Comparison of ENCODE assay signal across 19 mouse cellular contexts in genomic region chr9:56873097-56873496, GRCm38 (mm10). TPM values are rescaled to one million over a fixed set of nuclear protein-coding genes. Genes with fewer than 3 reads are reported as not detected.
DNase-seq lines count a peak whose midpoint lies in the region; ATAC-seq and TF ChIP-seq lines count a peak whose summit lies in the region.
"Had no signal": no experiment of that assay in that cellular context is flagged by ENCODE, and none has a peak within 500 bp of the region (broad histone marks: within the 10 kb centered on the region; RNA-seq: fewer than 3 reads in every experiment).

No protein-coding gene starts in this region.

- H3K36me3 ChIP-seq in kidney, embryonic 14.5 days (ENCODE audit: control insufficient read depth, insufficient read depth, low read length): no peaks in the 10 kb centered on the region
- H3K36me3 ChIP-seq: hindbrain, embryonic 12.5 days had no signal

- H3K4me2 ChIP-seq in kidney, embryonic 14.5 days (replicated peaks; ENCODE audit: low read depth, low read length): no peak overlapping the region
- H3K4me2 ChIP-seq: hindbrain, embryonic 12.5 days had no signal

- 79% methylated on average over 1 of the region's 1 CpGs for WGBS in kidney, embryonic 14.5 days

- no peaks in the 10 kb centered on the region for H3K9me3 ChIP-seq in kidney, embryonic 14.5 days (ENCODE audit: control insufficient read depth, low read length)
- H3K9me3 ChIP-seq: hindbrain, embryonic 12.5 days had no signal

- no peak overlapping the region for H3K4me3 ChIP-seq in gastrocnemius, adult 2 months
- no peak overlapping the region for H3K4me3 ChIP-seq in kidney, embryonic 14.5 days (ENCODE audit: low read length)
- no peak overlapping the region for H3K4me3 ChIP-seq in embryonic fibroblast, embryonic 13.5 days (ENCODE audit: insufficient read depth, low read length)
- H3K4me3 ChIP-seq: hindbrain, embryonic 12.5 days had no signal

- TF ChIP-seq CTCF in gastrocnemius, adult 2 months (IDR thresholded peaks at IDR 0.05): no peak
- TF ChIP-seq CTCF in embryonic fibroblast, embryonic 13.5 days (IDR thresholded peaks at IDR 0.05; ENCODE audit: borderline replicate concordance, insufficient read depth, low read length): no peak

- H3K4me1 ChIP-seq in kidney, embryonic 14.5 days (ENCODE audit: control insufficient read depth, insufficient read depth, low read length): peaks cover 65% of the 10 kb centered on the region
- peaks cover 25% of the 10 kb centered on the region for H3K4me1 ChIP-seq in embryonic fibroblast, embryonic 13.5 days (ENCODE audit: control insufficient read depth, insufficient read depth, low read length)

- intact Hi-C loops in gastrocnemius, adult 2 months (cut with DNase I): no loop called here

- H3K27me3 ChIP-seq in kidney, embryonic 14.5 days (ENCODE audit: control insufficient read depth, insufficient read depth, low read length): no peaks in the 10 kb centered on the region
- H3K27me3 ChIP-seq: Patski had no signal

- TF ChIP-seq POLR2A in embryonic fibroblast, embryonic 13.5 days (IDR thresholded peaks at IDR 0.05; ENCODE audit: low read depth, low read length): no peak

- ATAC-seq in kidney, embryonic 14.5 days (ENCODE audit: low FRiP score, low TSS enrichment): no peak
- ATAC-seq: CD4-positive, CD25-positive, alpha-beta regulatory T cell, adult 4 months; Patski had no signal

- peak overlapping the region; percentile 23; the same call in 1 of the 2 replicates for H3K9ac ChIP-seq in kidney, embryonic 14.5 days (ENCODE audit: low read depth, low read length)
- H3K9ac ChIP-seq: hindbrain, embryonic 12.5 days had no signal

- no peak for DNase-seq in gastrocnemius, adult 2 months
- DNase-seq in gastrocnemius, adult 18-20 months (ENCODE audit: low spot score): no peak
- no peak for DNase-seq in kidney, adult 18-20 months
- DNase-seq in 416B (ENCODE audit: low read depth): peak; percentile 68
- no peak for DNase-seq in thymus, postnatal 10 days (ENCODE audit: low spot score in 2 of 2)
- no peak for DNase-seq in left cerebral cortex, adult 11 months (ENCODE audit: low spot score)
- DNase-seq: adrenal gland, postnatal 14 days; cerebellum, adult 11-12 months; embryo, embryonic 11 days; lung, adult 2 months; retina, postnatal 1 day had no signal

- H3K27ac ChIP-seq in gastrocnemius, adult 2 months: peak overlapping the region; percentile 87
- peak overlapping the region; percentile 79; the same call in 1 of the 2 replicates for H3K27ac ChIP-seq in kidney, embryonic 14.5 days (ENCODE audit: low read depth, low read length)
- peak overlapping the region; percentile 36 for H3K27ac ChIP-seq in embryonic fibroblast, embryonic 13.5 days (ENCODE audit: insufficient read depth, low read length)
- H3K27ac ChIP-seq: hindbrain, embryonic 12.5 days had no signal

RNA-seq across cellular contexts. Expression of gene Cspg4, which starts 8.3 kb away (rescaled TPM):
- 1 to 10 TPM; 5.7 to 6.0 TPM for total RNA-seq in gastrocnemius, adult 2 months (2021)
- total RNA-seq in gastrocnemius, adult 18-20 months (2021): 1 to 10 TPM; 2.9 to 5.8 TPM
- polyA plus RNA-seq in kidney, embryonic 14.5 days (2014; fragmentation: Nextera tagmentation; extraction: Ambion mirVana): 15.7 and 19.2 TPM in 2 replicates
- 48.4 and 76.1 TPM in 2 replicates for polyA plus RNA-seq in embryonic fibroblast, embryonic 13.5 days (2011; ENCODE audit: insufficient read length, low read depth, missing spikeins)
- polyA plus RNA-seq: CD4-positive, CD25-positive, alpha-beta regulatory T cell, adult 4 months had no signal

RNA-seq across cellular contexts. Expression of gene Odf3l1, which starts 8.6 kb away (rescaled TPM):
- total RNA-seq in gastrocnemius, adult 2 months (2021): under 1 TPM in 1 of 2 experiments, not detected in 1; 0.22 TPM
- not detected for total RNA-seq in gastrocnemius, adult 18-20 months (2021)
- 0.20 TPM in 1 of 2 replicates, not detected in the other for polyA plus RNA-seq in kidney, embryonic 14.5 days (2014; fragmentation: Nextera tagmentation; extraction: Ambion mirVana)
- polyA plus RNA-seq in embryonic fibroblast, embryonic 13.5 days (2011; ENCODE audit: insufficient read length, low read depth, missing spikeins): not detected in 2 replicates
- total RNA-seq: layer of hippocampus, postnatal 25 days had no signal
- polyA plus RNA-seq: CD4-positive, CD25-positive, alpha-beta regulatory T cell, adult 4 months; forebrain, embryonic 11.5 days; neural tube, embryonic 11.5 days; Patski had no signal

RNA-seq across cellular contexts. Expression of gene Snx33, which starts 55.1 kb away (rescaled TPM):
- total RNA-seq in gastrocnemius, adult 2 months (2021): 1 to 10 TPM; 4.3 to 4.7 TPM
- total RNA-seq in gastrocnemius, adult 18-20 months (2021): 1 to 10 TPM; 2.1 to 3.3 TPM
- polyA plus RNA-seq in kidney, embryonic 14.5 days (2014; fragmentation: Nextera tagmentation; extraction: Ambion mirVana): 4.1 and 8.3 TPM in 2 replicates
- polyA plus RNA-seq in embryonic fibroblast, embryonic 13.5 days (2011; ENCODE audit: insufficient read length, low read depth, missing spikeins): 18.1 and 20.7 TPM in 2 replicates

Comparison
In these comparisons a context has a peak if more than half of its experiments do, and no peak if none do; other contexts are left out.
1. H3K27ac ChIP-seq: peak in every context shown above with its lines; median percentile 87 in gastrocnemius, adult 2 months; 79 in kidney, embryonic 14.5 days; 36 in embryonic fibroblast, embryonic 13.5 days.